Mouse (Mus musculus) liver, embryonic 15.5 days (tissue): ENCODE data around the gene Arhgap18. TPM values are rescaled to one million over a fixed set of nuclear protein-coding genes. Genes with fewer than 3 reads are reported as not detected.

ENCODE experiments used
- ATAC-seq: fragments of 200-750 bp; cut with Nextera tagmentation; 2 replicates; pipeline ENCODE4 v1.8.0; 2017; ENCODE audit warnings: moderate number of reproducible peaks, mild to moderate bottlenecking, moderate library complexity; ENCODE audit not compliant: insufficient read depth
- H3K27ac ChIP-seq: fragments of 300-500 bp; sonication (generic); replicated peaks from 2 replicates; pipeline ENCODE4 v1.5.1; 2015; ENCODE audit warnings: mild to moderate bottlenecking, inconsistent platforms
- H3K27me3 ChIP-seq: fragments of 300-500 bp; sonication (generic); 2 replicates; pipeline ENCODE4 v1.6.1; 2015; ENCODE audit warnings: mild to moderate bottlenecking, inconsistent platforms
- H3K36me3 ChIP-seq: fragments of 300-500 bp; sonication (generic); replicated peaks from 2 replicates; pipeline ENCODE4 v1.6.1; 2015; ENCODE audit warnings: moderate library complexity, mild to moderate bottlenecking, inconsistent platforms
- H3K4me1 ChIP-seq: fragments of 300-500 bp; sonication (generic); replicated peaks from 2 replicates; pipeline ENCODE4 v1.6.1; 2015; ENCODE audit warnings: inconsistent platforms
- H3K4me2 ChIP-seq: fragments of 300-500 bp; sonication (generic); 2 replicates; pipeline ENCODE4 v1.6.1; 2015; ENCODE audit warnings: moderate library complexity, mild to moderate bottlenecking, inconsistent platforms
- H3K4me3 ChIP-seq: fragments of 300-500 bp; sonication (generic); replicated peaks from 2 replicates; pipeline ENCODE4 v1.5.1; 2015; ENCODE audit warnings: mild to moderate bottlenecking, inconsistent platforms
- H3K9ac ChIP-seq: fragments of 300-500 bp; sonication (generic); 2 replicates; pipeline ENCODE4 v1.6.1; 2015; ENCODE audit warnings: moderate library complexity, mild to moderate bottlenecking, inconsistent platforms
- H3K9me3 ChIP-seq: fragments of 300-500 bp; sonication (generic); replicated peaks from 2 replicates; pipeline ENCODE4 v1.6.1; 2016; ENCODE audit warnings: inconsistent platforms
- WGBS: fragments of 180-500 bp; shearing (Covaris S2); methylation state at CpG from one replicate; pipeline ENCODE4 v1.1.7; 2015; ENCODE audit warnings: mixed read lengths; ENCODE audit not compliant: insufficient replicate concordance; 5-methylcytosine and 5-hydroxymethylcytosine counted together
- polyA plus RNA-seq: library from polyadenylated mRNA; unstranded; fragments of >200 nt; fragmentation: Nextera tagmentation; extraction: Ambion mirVana; gene quantifications from 2 replicates; pipeline ENCODE4 v1.2.1, GENCODE M21; 2015

The Arhgap18 gene
- polyA plus RNA-seq, 1 experiment from 2014 or later, result 7.2 TPM

- H3K9ac ChIP-seq, result no peak overlapping the region
- 79% methylated on average over 7 of the region's 7 CpGs for WGBS
- H3K4me1 ChIP-seq, result no peaks in the 10 kb centered on the region
- no peaks in the 10 kb centered on the region for H3K9me3 ChIP-seq
- no peaks in the 10 kb centered on the region for H3K36me3 ChIP-seq
- H3K27ac ChIP-seq, result no peak overlapping the region
- no peaks in the 10 kb centered on the region for H3K27me3 ChIP-seq
- no peak overlapping the region for H3K4me3 ChIP-seq
- no peak for ATAC-seq
- H3K4me2 ChIP-seq, result no peak overlapping the region
Observed at GRCm38 (mm10) chr10:26810059-26810458, 56.8 kb downstream of the Arhgap18 start.

- 43% methylated on average over 5 of the region's 5 CpGs for WGBS
- no peak for ATAC-seq
Observed at GRCm38 (mm10) chr10:26810810-26811209, 57.6 kb downstream of the Arhgap18 start.

DNA sequence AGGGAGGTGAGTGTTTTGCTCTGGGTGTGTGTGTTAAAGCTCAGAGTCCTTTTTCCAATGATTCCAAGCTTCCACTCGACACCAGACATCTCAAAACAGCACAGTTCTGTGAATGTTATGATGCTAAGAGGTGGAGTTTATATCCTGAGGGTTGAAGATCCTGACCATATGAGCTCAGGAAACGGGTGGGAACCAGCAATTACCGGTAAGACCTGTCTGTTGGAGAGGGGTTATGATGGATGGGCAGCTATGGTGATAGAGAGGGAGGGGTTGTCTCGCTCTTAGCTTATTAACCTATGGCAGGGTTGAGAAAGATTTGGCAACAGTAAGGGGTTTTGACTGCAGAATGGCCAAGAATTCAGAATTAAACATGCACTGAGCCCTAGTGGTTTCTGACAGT is 58.1 kb downstream of the Arhgap18 start:
- no peak overlapping the region for H3K27ac ChIP-seq
- no peaks in the 10 kb centered on the region for H3K4me1 ChIP-seq
- H3K4me2 ChIP-seq, result no peak overlapping the region
- WGBS, result 34% methylated on average over 4 of the region's 4 CpGs
- no peaks in the 10 kb centered on the region for H3K27me3 ChIP-seq
- H3K9ac ChIP-seq, result no peak overlapping the region
- H3K4me3 ChIP-seq, result no peak overlapping the region
- no peak for ATAC-seq
- H3K9me3 ChIP-seq, result no peaks in the 10 kb centered on the region
- H3K36me3 ChIP-seq, result no peaks in the 10 kb centered on the region

More at GRCm38 (mm10) chr10:26810810-26811209, 57.6 kb downstream of the Arhgap18 start:
- Histone ChIP-seq H3K9ac (no peak overlapping the region), H3K27me3 (no peaks in the 10 kb centered on the region), H3K27ac (no peak overlapping the region), H3K4me1 (no peaks in the 10 kb centered on the region), H3K4me2 (no peak overlapping the region), H3K4me3 (no peak overlapping the region), H3K36me3 (no peaks in the 10 kb centered on the region), H3K9me3 (no peaks in the 10 kb centered on the region)

- no peak for ATAC-seq
- Histone ChIP-seq H3K27ac (no peak overlapping the region), H3K9ac (no peak overlapping the region), H3K9me3 (no peaks in the 10 kb centered on the region), H3K4me2 (no peak overlapping the region), H3K27me3 (no peaks in the 10 kb centered on the region), H3K4me1 (peaks cover 3% of the 10 kb centered on the region; the same call in 1 of the 2 replicates), H3K36me3 (no peaks in the 10 kb centered on the region), H3K4me3 (no peak overlapping the region)
- 81% methylated on average over 8 of the region's 8 CpGs for WGBS
Observed at GRCm38 (mm10) chr10:26815646-26816045, 62.4 kb downstream of the Arhgap18 start.

- no peak for ATAC-seq
Observed at GRCm38 (mm10) chr10:26820326-26820725, 67.1 kb downstream of the Arhgap18 start.

GRCm38 (mm10) chr10:26820936-26821335 is 67.7 kb downstream of the Arhgap18 start:
- no peak overlapping the region for H3K4me3 ChIP-seq
- no peak overlapping the region for H3K9ac ChIP-seq
- no peak overlapping the region for H3K27ac ChIP-seq
- no peak overlapping the region for H3K4me2 ChIP-seq
- no peaks in the 10 kb centered on the region for H3K36me3 ChIP-seq
- peaks cover 7% of the 10 kb centered on the region for H3K4me1 ChIP-seq
- 82% methylated on average over 1 of the region's 1 CpGs for WGBS
- ATAC-seq, result no peak
- no peaks in the 10 kb centered on the region for H3K27me3 ChIP-seq
- H3K9me3 ChIP-seq, result no peaks in the 10 kb centered on the region

More at GRCm38 (mm10) chr10:26820326-26820725, 67.1 kb downstream of the Arhgap18 start:
- no peaks in the 10 kb centered on the region for H3K36me3 ChIP-seq
- H3K4me1 ChIP-seq, result peaks cover 7% of the 10 kb centered on the region
- H3K9me3 ChIP-seq, result no peaks in the 10 kb centered on the region
- no peaks in the 10 kb centered on the region for H3K27me3 ChIP-seq
- H3K4me2 ChIP-seq, result no peak overlapping the region
- no peak overlapping the region for H3K9ac ChIP-seq
- no peak overlapping the region for H3K4me3 ChIP-seq
- H3K27ac ChIP-seq, result no peak overlapping the region

GRCm38 (mm10) chr10:26823997-26824396 is 70.8 kb downstream of the Arhgap18 start:
- H3K27me3 ChIP-seq, result no peaks in the 10 kb centered on the region
- no peak overlapping the region for H3K9ac ChIP-seq
- no peaks in the 10 kb centered on the region for H3K9me3 ChIP-seq
- no peak for ATAC-seq
- H3K4me3 ChIP-seq, result no peak overlapping the region
- H3K4me1 ChIP-seq, result peaks cover 16% of the 10 kb centered on the region
- H3K36me3 ChIP-seq, result no peaks in the 10 kb centered on the region
- H3K4me2 ChIP-seq, result no peak overlapping the region
- 36% methylated on average over 5 of the region's 5 CpGs for WGBS
- H3K27ac ChIP-seq, result no peak overlapping the region

DNA sequence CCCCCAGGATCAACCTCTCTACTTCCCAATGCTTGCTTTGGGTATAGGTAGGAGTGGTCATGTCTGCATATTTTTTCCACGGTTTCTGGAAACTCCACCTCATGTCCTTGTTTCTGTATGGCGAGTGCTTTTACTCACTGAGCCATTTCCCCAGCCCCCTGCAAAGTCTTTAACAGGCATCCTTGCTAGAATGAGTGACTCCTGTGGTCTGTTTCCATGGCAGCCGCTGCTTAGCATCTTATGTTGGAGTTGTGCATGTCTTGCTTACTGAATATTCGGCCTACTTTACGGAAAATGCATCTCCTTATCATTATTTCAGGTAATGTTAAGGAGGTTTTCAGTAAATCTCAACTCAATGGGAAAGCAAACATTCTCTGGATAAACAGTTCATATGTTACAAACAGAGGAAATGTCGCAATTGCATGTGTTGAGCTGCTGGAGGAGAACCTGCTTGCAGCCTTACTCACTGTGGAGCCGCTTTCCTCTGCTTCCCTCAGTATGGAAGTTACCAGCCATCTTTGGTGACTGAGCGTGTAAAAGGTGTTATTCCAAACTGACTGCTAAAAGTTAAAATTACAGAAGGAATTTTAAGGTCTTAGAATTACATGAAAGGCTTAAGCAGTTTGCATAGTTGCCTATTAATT is 72.1 kb downstream of the Arhgap18 start:
- no peak overlapping the region for H3K4me3 ChIP-seq
- H3K27me3 ChIP-seq, result no peaks in the 10 kb centered on the region
- no peaks in the 10 kb centered on the region for H3K9me3 ChIP-seq
- no peaks in the 10 kb centered on the region for H3K36me3 ChIP-seq
- H3K4me1 ChIP-seq, result peaks cover 15% of the 10 kb centered on the region
- H3K27ac ChIP-seq, result no peak overlapping the region
- H3K9ac ChIP-seq, result no peak overlapping the region
- 68% methylated on average over 8 of the region's 8 CpGs for WGBS
- no peak for ATAC-seq
- no peak overlapping the region for H3K4me2 ChIP-seq

DNA sequence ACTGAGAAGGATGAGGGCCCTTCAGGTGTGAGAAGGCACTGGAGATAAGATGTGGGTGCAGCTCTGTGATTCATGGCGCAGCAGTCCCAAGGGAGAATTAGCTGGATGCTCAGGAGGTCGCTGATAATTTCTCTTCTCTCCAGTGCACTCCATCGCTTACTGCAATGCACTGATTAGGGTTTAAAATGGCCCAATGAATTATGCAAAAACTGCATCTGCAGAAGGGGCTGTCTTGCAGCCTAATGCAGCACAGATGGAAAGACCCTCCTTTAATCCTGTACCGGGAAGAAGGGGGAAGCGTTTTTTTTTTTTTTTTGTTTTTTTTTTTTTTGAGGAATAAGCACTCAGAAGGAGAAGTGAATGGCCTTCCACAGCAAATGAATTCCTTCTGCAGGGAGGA is 74.1 kb downstream of the Arhgap18 start:
- Histone ChIP-seq H3K36me3 (no peaks in the 10 kb centered on the region), H3K9ac (no peak overlapping the region), H3K4me1 (peaks cover 13% of the 10 kb centered on the region), H3K4me3 (no peak overlapping the region), H3K27me3 (no peaks in the 10 kb centered on the region), H3K9me3 (no peaks in the 10 kb centered on the region), H3K4me2 (no peak overlapping the region), H3K27ac (no peak overlapping the region)
- no peak for ATAC-seq
- WGBS, result 42% methylated on average over 5 of the region's 5 CpGs

GRCm38 (mm10) chr10:26828412-26829137 is 75.4 kb downstream of the Arhgap18 start:
- Histone ChIP-seq H3K9ac (no peak overlapping the region), H3K4me2 (no peak overlapping the region), H3K27ac (no peak overlapping the region), H3K27me3 (no peaks in the 10 kb centered on the region), H3K4me3 (no peak overlapping the region), H3K9me3 (no peaks in the 10 kb centered on the region), H3K36me3 (no peaks in the 10 kb centered on the region), H3K4me1 (peaks cover 23% of the 10 kb centered on the region)
- 37% methylated on average over 9 of the region's 9 CpGs for WGBS
- ATAC-seq, result peak; percentile 82

DNA sequence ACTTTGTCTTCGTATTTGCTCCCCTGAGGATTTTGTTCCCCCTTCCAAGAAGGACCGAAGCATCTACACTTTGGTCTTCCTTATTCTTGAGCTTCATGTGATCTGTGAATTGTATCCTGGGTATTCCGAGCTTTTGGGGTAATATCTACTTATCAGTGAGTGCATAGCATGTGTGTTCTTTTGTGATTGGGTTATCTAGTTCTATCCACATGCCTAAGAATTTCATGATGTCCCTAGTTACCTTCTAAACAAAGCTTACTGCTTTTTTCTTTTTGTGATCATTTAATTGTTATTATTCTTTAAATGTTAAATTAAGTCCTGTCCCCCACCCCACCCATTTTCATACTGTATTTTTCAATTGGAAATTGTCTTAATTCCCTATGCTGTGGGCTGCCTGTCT is 78.8 kb downstream of the Arhgap18 start:
- H3K27me3 ChIP-seq, result no peaks in the 10 kb centered on the region
- H3K9me3 ChIP-seq, result no peaks in the 10 kb centered on the region
- ATAC-seq, result no peak
- H3K4me3 ChIP-seq, result no peak overlapping the region
- no peak overlapping the region for H3K9ac ChIP-seq
- whole genome bisulfite sequencing, result 41% methylated on average over 3 of the region's 3 CpGs
- H3K4me2 ChIP-seq, result no peak overlapping the region
- H3K27ac ChIP-seq, result no peak overlapping the region
- H3K4me1 ChIP-seq, result peaks cover 21% of the 10 kb centered on the region
- H3K36me3 ChIP-seq, result no peaks in the 10 kb centered on the region
